Mouse (Mus musculus): ENCODE data around the gene Gtpbp10. TPM values are rescaled to one million over a fixed set of nuclear protein-coding genes. Genes with fewer than 3 reads are reported as not detected.

Gene Gtpbp10
- polyA plus RNA-seq (2012; rRNA removed) = 6.1 and 7.0 TPM in 2 replicates

DNA sequence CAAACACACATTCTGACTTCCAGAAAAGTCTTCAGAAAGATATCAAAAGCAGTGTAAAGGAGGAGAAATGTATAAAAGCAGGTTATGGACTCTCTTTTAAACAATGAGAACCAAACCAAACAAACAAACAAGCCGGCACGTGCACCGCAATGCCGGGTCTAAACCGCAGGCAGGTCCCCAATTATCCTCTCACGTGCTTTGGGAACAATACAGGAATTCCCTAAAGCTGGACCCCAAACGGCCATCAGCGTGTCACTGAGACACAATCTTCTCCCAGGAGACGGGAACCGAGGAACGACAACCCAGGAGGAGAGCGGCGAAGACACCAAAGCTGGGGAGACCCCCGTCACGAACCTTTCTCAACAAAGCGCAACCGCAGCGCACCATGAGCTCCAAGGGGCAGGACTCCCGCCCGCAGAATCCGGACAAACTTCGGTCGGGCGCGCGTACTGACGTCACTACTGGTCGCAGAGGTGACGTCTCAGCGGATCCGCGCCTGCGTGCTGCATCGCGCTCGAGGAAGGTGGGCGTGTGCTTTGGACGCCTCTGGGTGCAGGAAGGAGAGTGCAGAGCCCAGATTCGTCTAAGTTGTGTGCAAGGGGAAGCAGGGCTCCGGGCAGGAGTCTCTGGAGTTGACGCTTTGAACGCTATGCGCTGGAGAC, at the start of gene Gtpbp10:
Gtpbp10 (minus strand) TSS at position 460 of the 662 bp plus-strand sequence.

DNA sequence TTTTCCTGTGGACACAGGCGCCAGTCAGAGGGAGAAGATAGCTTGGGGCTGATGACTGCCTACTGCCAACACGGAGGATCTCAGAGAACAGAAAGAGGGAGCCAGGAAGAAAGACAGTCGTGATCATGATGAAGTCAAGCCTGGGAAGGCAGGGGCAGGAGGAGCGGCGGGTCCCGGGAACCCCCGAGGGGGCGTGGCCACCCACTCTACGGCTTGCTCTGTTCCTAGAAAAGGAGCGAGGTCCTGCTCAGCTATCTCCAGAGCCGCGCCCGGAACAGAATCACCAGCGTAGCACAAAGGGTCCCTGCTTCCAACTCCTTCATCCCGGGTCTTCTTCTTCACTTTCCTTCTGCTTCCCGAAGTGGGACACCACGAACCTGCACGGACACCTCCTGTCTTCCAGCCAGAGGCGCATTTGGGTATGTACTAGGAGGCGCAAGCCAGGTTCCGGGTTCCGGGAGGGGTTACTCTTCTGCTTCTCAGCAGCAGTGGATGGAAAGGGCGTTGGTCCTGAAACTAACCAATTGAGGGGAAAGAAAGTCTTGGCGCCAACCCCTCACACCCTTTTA, 14.5 kb upstream of the Gtpbp10 start, which contains the start of gene Gm8773:
Gm8773 (plus strand) TSS at position 51 of the 569 bp plus-strand sequence.

DNA sequence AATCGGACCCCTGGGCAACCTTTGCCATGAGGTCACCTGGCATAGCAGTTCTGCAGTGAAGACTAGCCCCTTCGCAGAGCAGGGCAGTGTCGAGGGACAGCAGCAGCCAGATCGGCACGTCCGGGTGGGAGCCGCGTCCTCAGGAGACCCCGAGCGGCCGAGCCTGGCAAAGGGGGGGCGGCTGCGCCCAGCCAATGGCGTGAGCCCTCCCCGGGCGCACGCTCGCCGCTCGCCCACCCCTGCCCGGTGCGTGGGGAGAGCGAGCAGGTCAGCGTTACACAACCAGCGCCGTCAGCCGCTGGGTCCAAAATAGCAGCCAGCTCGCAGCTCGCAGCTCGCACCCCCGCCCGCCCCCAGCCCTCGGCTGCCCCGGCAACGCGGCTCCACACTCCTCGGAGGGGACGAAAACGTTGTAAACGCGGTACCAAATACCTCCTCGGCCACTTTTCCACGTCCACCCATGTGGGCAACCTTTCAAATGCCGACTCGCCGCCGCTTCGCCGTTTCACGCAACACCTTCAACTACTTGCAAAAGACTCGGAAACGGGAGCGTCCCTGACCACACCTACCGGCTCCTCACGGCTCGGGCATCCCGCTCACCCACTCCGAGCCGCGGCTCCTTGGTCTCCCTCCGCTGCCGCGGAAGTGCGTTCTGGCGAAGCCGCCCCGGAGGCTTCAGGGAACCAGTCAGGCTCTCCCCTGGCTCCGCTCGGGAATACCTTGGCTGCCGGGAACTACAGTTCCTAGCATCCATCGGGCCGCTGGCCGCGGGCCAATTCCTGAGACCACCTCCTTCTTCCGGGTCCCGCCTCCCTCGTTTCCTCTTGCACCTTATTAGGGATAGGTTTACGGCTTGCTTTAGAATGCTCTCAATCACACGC, 44.9 kb downstream of the Gtpbp10 start, which contains the start of gene Cldn12:
Cldn12 (minus strand) TSS at position 763 of the 881 bp plus-strand sequence.

Other genes starting within 250 kb of the Gtpbp10 start
- 0.74 and 0.82 TPM in 2 replicates for gene Cdk14, start 139.2 kb downstream of the Gtpbp10 start, polyA plus RNA-seq (2012; rRNA removed)
- gene 1700015F17Rik, start 80.4 kb downstream of the Gtpbp10 start, polyA plus RNA-seq (2012; rRNA removed) = not detected in 2 replicates
- gene Cldn12, start 44.6 kb downstream of the Gtpbp10 start, polyA plus RNA-seq (2012; rRNA removed) = 5.4 and 6.4 TPM in 2 replicates
- 0.17 and 0.18 TPM in 2 replicates for gene Gm8773, start 14.3 kb upstream of the Gtpbp10 start, polyA plus RNA-seq (2012; rRNA removed)
- 0.35 and 0.54 TPM in 2 replicates for gene Cfap69, start 104.7 kb upstream of the Gtpbp10 start, polyA plus RNA-seq (2012; rRNA removed)
- 2.9 and 3.1 TPM in 2 replicates for gene Steap2, start 135.0 kb upstream of the Gtpbp10 start, polyA plus RNA-seq (2012; rRNA removed)
- 2.3 and 2.4 TPM in 2 replicates for gene Steap1, start 189.8 kb upstream of the Gtpbp10 start, polyA plus RNA-seq (2012; rRNA removed)